Mouse (Mus musculus) liver, adult 2 months (tissue): ENCODE measurements around the gene Nrp2. TPM values are rescaled to one million over a fixed set of nuclear protein-coding genes. Genes with fewer than 3 reads are reported as not detected.
A peak's percentile ranks its signal among the peaks of the same experiment; 100 is the strongest.

Experiments used
- DNase-seq: peaks from one replicate; pipeline ENCODE4 v3.0.0-alpha.2; 2011; ENCODE audit warnings: low read depth, low spot score; ENCODE audit errors: extremely low read depth
- H3K27ac ChIP-seq: fragments of 200-500 bp; replicated peaks from 2 replicates; pipeline ENCODE4 v1.5.1; 2012; ENCODE audit warnings: low read depth, mild to moderate bottlenecking, control low read depth, inconsistent platforms, low read length; ENCODE audit not compliant: insufficient read depth
- H3K27me3 ChIP-seq: fragments of 200-500 bp; 2 replicates; pipeline ENCODE4 v1.6.1; 2012; ENCODE audit warnings: mild to moderate bottlenecking, moderate library complexity, low read length, inconsistent platforms; ENCODE audit not compliant: control insufficient read depth, insufficient read depth
- H3K36me3 ChIP-seq: fragments of 200-500 bp; 2 replicates; pipeline ENCODE4 v1.6.1; 2012; ENCODE audit warnings: low read length, inconsistent platforms; ENCODE audit not compliant: control insufficient read depth, insufficient read depth
- H3K4me1 ChIP-seq: fragments of 200-500 bp; 2 replicates; pipeline ENCODE4 v1.6.1; 2011; ENCODE audit warnings: low read length; ENCODE audit not compliant: control insufficient read depth, insufficient read depth
- H3K4me3 ChIP-seq: fragments of 200-500 bp; 2 replicates; pipeline ENCODE4 v1.5.1; 2011; ENCODE audit warnings: low read depth, mild to moderate bottlenecking, control low read depth, low read length, moderate library complexity; ENCODE audit not compliant: insufficient read depth
- H3K79me2 ChIP-seq: fragments of 200-500 bp; 2 replicates; pipeline ENCODE4 v1.6.1; 2012; ENCODE audit warnings: inconsistent platforms, mild to moderate bottlenecking, low read length, moderate library complexity; ENCODE audit not compliant: control insufficient read depth, insufficient read depth
- H3K9ac ChIP-seq: fragments of 200-500 bp; 2 replicates; pipeline ENCODE4 v1.6.1; 2012; ENCODE audit warnings: low read depth, mild to moderate bottlenecking, control low read depth, inconsistent platforms, low read length
- CTCF ChIP-seq: fragments of 200-500 bp; IDR thresholded peaks from 2 replicates; pipeline ENCODE4 v1.5.1; 2011; ENCODE audit warnings: low read depth, low read length, control low read depth
- POLR2A ChIP-seq: fragments of 200-500 bp; IDR thresholded peaks from 2 replicates; pipeline ENCODE4 v1.6.1; 2011; ENCODE audit warnings: low read length, control low read depth; ENCODE audit not compliant: insufficient read depth; ENCODE audit errors: extremely low read depth
- WGBS: fragments of 180-500 bp; shearing (Covaris S2); methylation state at CpG from one replicate; pipeline ENCODE4 v1.1.7; 2018; 5-methylcytosine and 5-hydroxymethylcytosine counted together
- polyA plus RNA-seq: library from polyadenylated mRNA; depleted of rRNA; stranded (reverse); fragments of >200 nt; gene quantifications from 2 replicates; pipeline ENCODE4 v1.2.3, GENCODE M21; 2012
- total RNA-seq: library from RNA; depleted of rRNA; stranded (reverse); fragments of >200 nt; gene quantifications from 2 replicates; pipeline ENCODE4 v1.2.3, GENCODE M21; 2014

The Nrp2 gene
- total and polyA plus RNA-seq, 2 experiments: 3.2 to 11.4 TPM

DNA sequence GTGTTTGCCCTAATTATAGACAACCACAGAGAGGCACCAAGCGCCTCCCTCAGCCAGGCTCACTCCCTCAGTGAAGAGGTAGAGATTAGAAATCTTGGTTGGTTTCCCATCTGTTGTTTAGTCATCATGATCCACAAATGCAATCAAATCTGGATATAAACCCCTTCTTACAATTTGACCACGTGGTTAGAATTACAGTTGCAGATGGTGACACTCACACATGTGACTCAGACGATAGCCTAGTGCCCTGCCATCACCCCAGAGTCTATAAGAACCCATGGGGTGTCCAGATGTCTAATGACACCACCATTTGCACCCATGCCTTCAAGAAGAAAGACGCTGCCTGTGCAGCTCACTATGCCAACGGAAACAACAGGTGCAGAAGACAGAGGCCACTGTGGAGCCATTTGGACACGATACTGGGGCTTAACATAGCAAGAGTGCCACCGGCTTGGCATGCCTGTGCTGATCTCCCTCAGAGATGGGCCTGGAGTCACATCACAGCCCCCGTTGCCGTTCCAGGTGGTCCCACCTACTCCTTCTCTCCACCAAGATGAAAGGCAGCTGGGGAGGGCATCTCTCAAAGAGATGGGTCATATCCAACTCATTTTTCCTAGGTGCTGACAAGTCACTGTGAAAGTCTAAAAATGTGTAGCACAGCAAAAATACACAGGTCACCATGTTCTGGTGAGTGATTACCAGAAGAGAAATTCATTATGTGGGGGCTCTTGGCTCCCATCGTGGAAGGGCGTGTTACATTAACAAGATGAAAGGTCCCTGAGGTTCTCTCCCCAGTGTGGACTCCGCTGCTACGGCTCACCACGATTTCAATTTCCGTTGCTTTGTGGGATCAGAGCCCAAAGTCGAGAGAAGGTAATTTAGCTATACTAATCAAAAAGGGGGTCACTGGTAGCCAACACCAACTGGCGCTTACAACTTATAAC is 123.0 kb downstream of the Nrp2 start:
- TF ChIP-seq POLR2A (no peak), CTCF (no peak)
- H3K9ac ChIP-seq: no peak overlapping the region
- H3K36me3 ChIP-seq: no peaks in the 10 kb centered on the region
- H3K4me1 ChIP-seq: peaks cover 11% of the 10 kb centered on the region
- no peaks in the 10 kb centered on the region for H3K27me3 ChIP-seq
- 94% methylated on average over 17 of the region's 17 CpGs for WGBS
- H3K27ac ChIP-seq: no peak overlapping the region
- no peak for DNase-seq
- H3K79me2 ChIP-seq: no peaks in the 10 kb centered on the region
- H3K4me3 ChIP-seq: no peak overlapping the region

DNA sequence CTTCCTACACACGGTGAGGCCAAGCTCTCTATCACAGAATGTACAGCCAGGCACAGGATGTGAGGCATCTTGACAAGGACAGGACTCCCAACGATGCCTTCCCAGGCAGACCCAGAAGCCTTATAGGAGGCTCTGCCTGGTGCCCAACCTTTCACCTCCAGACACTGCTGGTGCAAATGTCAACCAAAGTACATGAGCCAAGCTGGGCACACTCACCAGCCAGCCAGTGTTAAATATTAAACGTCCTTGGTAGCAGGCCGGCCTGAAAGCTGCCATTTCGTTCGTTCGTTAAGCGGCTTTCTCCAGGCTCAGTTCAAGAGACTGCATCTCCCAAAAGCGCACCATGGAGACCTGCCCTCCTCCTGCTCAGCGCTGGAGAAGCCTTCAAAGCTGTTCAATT is 124.2 kb downstream of the Nrp2 start:
- no peak for TF ChIP-seq POLR2A
- TF ChIP-seq CTCF: no peak
- H3K4me3 ChIP-seq: no peak overlapping the region
- H3K27ac ChIP-seq: no peak overlapping the region
- H3K4me1 ChIP-seq: peaks cover 11% of the 10 kb centered on the region
- H3K36me3 ChIP-seq: no peaks in the 10 kb centered on the region
- 18% methylated on average over 10 of the region's 10 CpGs for WGBS
- no peak overlapping the region for H3K9ac ChIP-seq
- no peaks in the 10 kb centered on the region for H3K27me3 ChIP-seq
- peak; percentile 91 for DNase-seq
- no peaks in the 10 kb centered on the region for H3K79me2 ChIP-seq

DNA sequence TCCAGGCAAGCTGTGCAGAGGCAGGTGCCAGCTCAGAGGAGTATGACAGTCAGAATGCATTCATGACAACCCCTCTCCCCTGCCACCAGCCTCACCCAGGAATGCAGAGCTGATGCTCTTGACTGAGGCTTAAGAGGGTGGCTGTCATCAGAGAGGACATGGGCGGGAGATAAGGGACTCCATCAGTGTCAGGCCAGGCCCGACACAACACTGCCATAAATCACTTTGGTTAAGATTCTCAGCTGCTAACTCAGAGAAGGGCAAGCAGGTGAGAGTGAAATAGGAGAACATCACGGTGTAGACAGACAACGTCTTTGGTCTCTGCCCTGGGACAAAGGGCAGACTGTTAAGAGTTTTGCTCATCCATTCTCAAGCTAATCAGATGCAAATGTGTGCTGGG is 125.1 kb downstream of the Nrp2 start:
- Histone ChIP-seq H3K27me3 (no peaks in the 10 kb centered on the region), H3K4me1 (peaks cover 10% of the 10 kb centered on the region), H3K9ac (no peak overlapping the region), H3K36me3 (no peaks in the 10 kb centered on the region), H3K4me3 (no peak overlapping the region), H3K27ac (no peak overlapping the region), H3K79me2 (no peaks in the 10 kb centered on the region)
- WGBS: 64% methylated on average over 4 of the region's 4 CpGs
- no peak for DNase-seq
- TF ChIP-seq POLR2A: no peak

- no peak for TF ChIP-seq POLR2A
- no peak for TF ChIP-seq CTCF
- WGBS: 89% methylated on average over 4 of the region's 4 CpGs
- peaks cover 7% of the 10 kb centered on the region for H3K4me1 ChIP-seq
- no peak overlapping the region for H3K9ac ChIP-seq
- H3K27ac ChIP-seq: no peak overlapping the region
- H3K27me3 ChIP-seq: no peaks in the 10 kb centered on the region
- no peaks in the 10 kb centered on the region for H3K36me3 ChIP-seq
- no peaks in the 10 kb centered on the region for H3K79me2 ChIP-seq
- DNase-seq: no peak
- H3K4me3 ChIP-seq: no peak overlapping the region
Observed at GRCm38 (mm10) chr1:62829690-62830417, 126.8 kb downstream of the Nrp2 start.

DNA sequence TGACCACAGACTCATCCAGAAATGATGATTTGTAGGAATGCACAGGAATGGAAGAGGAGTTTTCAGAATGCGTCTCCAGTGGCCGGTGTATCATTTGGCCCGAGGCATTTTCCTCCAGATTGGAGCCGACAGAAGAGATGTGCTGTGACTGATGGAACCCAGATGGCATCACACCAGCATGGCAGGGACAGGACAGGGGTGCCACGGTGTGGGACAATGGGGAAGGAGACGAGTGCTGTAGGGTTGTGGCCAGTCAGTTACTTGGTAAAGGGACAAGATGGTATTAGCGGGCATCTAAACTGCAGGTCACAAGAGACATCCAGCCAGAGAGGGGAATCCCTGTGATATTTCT is 127.3 kb downstream of the Nrp2 start:
- no peaks in the 10 kb centered on the region for H3K36me3 ChIP-seq
- TF ChIP-seq POLR2A (no peak), CTCF (no peak)
- H3K79me2 ChIP-seq: no peaks in the 10 kb centered on the region
- DNase-seq: no peak
- H3K27me3 ChIP-seq: no peaks in the 10 kb centered on the region
- no peak overlapping the region for H3K27ac ChIP-seq
- H3K9ac ChIP-seq: no peak overlapping the region
- no peak overlapping the region for H3K4me3 ChIP-seq
- peaks cover 7% of the 10 kb centered on the region for H3K4me1 ChIP-seq
- 87% methylated on average over 7 of the region's 7 CpGs for WGBS
